Mouse (Mus musculus) CH12.LX (cell line): Measurements from ENCODE around the gene St5.

ENCODE experiments used
- CHD2 ChIP-seq: IDR thresholded peaks from 2 replicates; pipeline ENCODE4 v1.6.1; 2011; ENCODE audit warnings: low read length, improper control_type of control experiment
- CTCF ChIP-seq, 2 experiments: IDR thresholded peaks in 1 of 2; conservative IDR thresholded peaks in 1 of 2; 2 replicates each; pipeline ENCODE4 v1.5.1; 2011 to 2012; ENCODE audit warnings: low read depth in 2 of 2, low read length in 2 of 2, improper control_type of control experiment in 1 of 2, inconsistent platforms in 1 of 2, mild to moderate bottlenecking in 1 of 2, moderate library complexity in 1 of 2
- EP300 ChIP-seq: IDR thresholded peaks from 2 replicates; pipeline ENCODE4 v1.6.1; 2011; ENCODE audit warnings: low read length, improper control_type of control experiment
- GABPA ChIP-seq: IDR thresholded peaks from 2 replicates; pipeline ENCODE4 v1.6.1; 2012; ENCODE audit warnings: low read depth, low read length, improper control_type of control experiment, inconsistent platforms; ENCODE audit not compliant: insufficient replicate concordance
- KAT2A ChIP-seq: IDR thresholded peaks from 2 replicates; pipeline ENCODE4 v1.6.1; 2012; ENCODE audit warnings: low read length, improper control_type of control experiment, inconsistent platforms; ENCODE audit not compliant: insufficient replicate concordance
- NELFE ChIP-seq: IDR thresholded peaks from 2 replicates; pipeline ENCODE4 v1.6.1; 2011; ENCODE audit warnings: low read depth, low read length, improper control_type of control experiment
- NRF1 ChIP-seq: IDR thresholded peaks from 2 replicates; pipeline ENCODE4 v1.6.1; 2014; ENCODE audit warnings: low read depth, mild to moderate bottlenecking, inconsistent platforms, low read length, improper control_type of control experiment, moderate library complexity
- POLR2A ChIP-seq: IDR thresholded peaks from 2 replicates; pipeline ENCODE4 v1.6.1; 2011; ENCODE audit warnings: low read depth, mild to moderate bottlenecking, improper control_type of control experiment, low read length
- TCF12 ChIP-seq: IDR thresholded peaks from 2 replicates; pipeline ENCODE4 v1.6.1; 2014; ENCODE audit warnings: low read depth, mild to moderate bottlenecking, inconsistent platforms, low read length, improper control_type of control experiment
- UBTF ChIP-seq: IDR thresholded peaks from 2 replicates; pipeline ENCODE4 v1.6.1; 2012; ENCODE audit warnings: low read depth, mild to moderate bottlenecking, inconsistent platforms, low read length, improper control_type of control experiment, moderate library complexity
- USF1 ChIP-seq: IDR thresholded peaks from 2 replicates; pipeline ENCODE4 v1.6.1; 2014; ENCODE audit warnings: low read depth, mild to moderate bottlenecking, inconsistent platforms, low read length, improper control_type of control experiment
- ZKSCAN1 ChIP-seq: IDR thresholded peaks from 2 replicates; pipeline ENCODE4 v1.6.1; 2012; ENCODE audit warnings: low read depth, inconsistent platforms, low read length, improper control_type of control experiment, borderline replicate concordance
- ZMIZ1 ChIP-seq: IDR thresholded peaks from 2 replicates; pipeline ENCODE4 v1.6.1; 2012; ENCODE audit warnings: low read depth, mild to moderate bottlenecking, inconsistent platforms, low read length, improper control_type of control experiment

GRCm38 (mm10) chr7:109633404-109634085 is 69.9 kb downstream of the St5 start:
- TF ChIP-seq CTCF (conservative IDR thresholded peaks at IDR 0.05 in 1 of 2, IDR thresholded peaks at IDR 0.05 in 1 of 2; ENCODE audit: low read depth in 2 of 2, low read length in 2 of 2) (no peak), ZMIZ1 (no peak), TCF12 (no peak), ZKSCAN1 (no peak), NELFE (no peak), CHD2 (no peak), EP300 (no peak), GABPA (no peak), NRF1 (no peak), POLR2A (no peak), KAT2A (no peak), USF1 (no peak), UBTF (no peak)
